In genomic region chr4:89136356-89136755, GRCm38 (mm10) we compare ENCODE assay signal across 9 mouse cellular contexts. TPM values are rescaled to one million over a fixed set of nuclear protein-coding genes. Genes with fewer than 3 reads are reported as not detected.
DNase-seq lines count a peak whose midpoint lies in the region; ATAC-seq and TF ChIP-seq lines count a peak whose summit lies in the region.
"Had no signal": no experiment of that assay in that cellular context is flagged by ENCODE, and none has a peak within 500 bp of the region (broad histone marks: within the 10 kb centered on the region; RNA-seq: fewer than 3 reads in every experiment).

No protein-coding gene starts in this region.

- peak overlapping the region; percentile 92 for H3K9ac ChIP-seq in heart, embryonic 14.5 days (ENCODE audit: low read length)
- H3K9ac ChIP-seq in intestine, postnatal 0 days (ENCODE audit: low read depth, low read length): no peak overlapping the region
- peak overlapping the region; percentile 79 for H3K9ac ChIP-seq in midbrain, embryonic 16.5 days (ENCODE audit: low read depth, low read length)

- H3K27me3 ChIP-seq in heart, embryonic 14.5 days (ENCODE audit: control insufficient read depth, insufficient read depth, low read length): no peaks in the 10 kb centered on the region
- no peaks in the 10 kb centered on the region for H3K27me3 ChIP-seq in forebrain, embryonic 10.5 days (ENCODE audit: poor library complexity, severe bottlenecking)
- H3K27me3 ChIP-seq in intestine, postnatal 0 days (replicated peaks; ENCODE audit: control insufficient read depth, insufficient read depth, low read length): no peaks in the 10 kb centered on the region
- H3K27me3 ChIP-seq in midbrain, embryonic 16.5 days (ENCODE audit: control insufficient read depth, insufficient read depth, low read depth, low read length): no peaks in the 10 kb centered on the region

- H3K4me1 ChIP-seq in heart, embryonic 14.5 days (ENCODE audit: control insufficient read depth in 2 of 2, insufficient read depth in 2 of 2, low read length in 2 of 2): peaks cover 11 to 38% of the 10 kb centered on the region in 2 experiments
- peaks cover 42% of the 10 kb centered on the region for H3K4me1 ChIP-seq in forebrain, embryonic 10.5 days
- H3K4me1 ChIP-seq in intestine, postnatal 0 days (replicated peaks; ENCODE audit: control insufficient read depth, insufficient read depth, low read length): no peaks in the 10 kb centered on the region
- H3K4me1 ChIP-seq in midbrain, embryonic 16.5 days (ENCODE audit: control insufficient read depth, insufficient read depth, low read length): peaks cover 13% of the 10 kb centered on the region

- no peak for ATAC-seq in heart, embryonic 14.5 days (ENCODE audit: insufficient number of reproducible peaks, insufficient read depth, low FRiP score, low read depth)
- ATAC-seq in intestine, postnatal 0 days: no peak
- ATAC-seq in midbrain, embryonic 16.5 days: no peak

- H3K4me2 ChIP-seq in heart, embryonic 14.5 days (ENCODE audit: low read length): peak overlapping the region; percentile 89
- H3K4me2 ChIP-seq in intestine, postnatal 0 days (replicated peaks; ENCODE audit: low read depth): peak overlapping the region; percentile 100
- peak overlapping the region; percentile 96 for H3K4me2 ChIP-seq in midbrain, embryonic 16.5 days (ENCODE audit: low read length)

- no peak for TF ChIP-seq CTCF in intestine, postnatal 0 days (IDR thresholded peaks at IDR 0.05; ENCODE audit: low read depth)

- H3K27ac ChIP-seq in heart, embryonic 14.5 days (replicated peaks in 1 of 2; ENCODE audit: control insufficient read depth in 1 of 2, insufficient read depth in 1 of 2, low read depth in 2 of 2, low read length in 2 of 2): no peak overlapping the region
- peak overlapping the region; percentile 96 for H3K27ac ChIP-seq in forebrain, embryonic 10.5 days
- H3K27ac ChIP-seq in intestine, postnatal 0 days (ENCODE audit: low read depth, low read length): no peak overlapping the region
- H3K27ac ChIP-seq in midbrain, embryonic 16.5 days (ENCODE audit: low read length): no peak overlapping the region

- no peaks in the 10 kb centered on the region for H3K36me3 ChIP-seq in heart, embryonic 14.5 days (ENCODE audit: control insufficient read depth, insufficient read depth, low read length)
- H3K36me3 ChIP-seq in forebrain, embryonic 10.5 days (replicated peaks): peaks cover 21% of the 10 kb centered on the region
- no peaks in the 10 kb centered on the region for H3K36me3 ChIP-seq in intestine, postnatal 0 days (ENCODE audit: control insufficient read depth, insufficient read depth)
- no peaks in the 10 kb centered on the region for H3K36me3 ChIP-seq in midbrain, embryonic 16.5 days (ENCODE audit: control insufficient read depth, insufficient read depth, low read length)

- no peak for DNase-seq in heart, postnatal 10 days
- DNase-seq in forebrain, embryonic 10.5 days (ENCODE audit: extremely low spot score, low spot score): no peak
- DNase-seq in right cerebral cortex, postnatal 36 days (ENCODE audit: low spot score in 2 of 2): no peak
- no peak for DNase-seq in cerebellum, adult 18-20 months
- DNase-seq in testis, postnatal 14 days (ENCODE audit: low spot score): no peak
- DNase-seq: lung, adult 18-20 months had no signal

- H3K9me3 ChIP-seq in heart, embryonic 14.5 days (ENCODE audit: control insufficient read depth, low read length): no peaks in the 10 kb centered on the region
- H3K9me3 ChIP-seq in forebrain, embryonic 10.5 days: no peaks in the 10 kb centered on the region
- H3K9me3 ChIP-seq in intestine, postnatal 0 days (ENCODE audit: control insufficient read depth): no peaks in the 10 kb centered on the region
- H3K9me3 ChIP-seq in midbrain, embryonic 16.5 days (replicated peaks; ENCODE audit: control insufficient read depth, low read length, poor library complexity, severe bottlenecking): no peaks in the 10 kb centered on the region

- H3K4me3 ChIP-seq in heart, embryonic 14.5 days (ENCODE audit: control insufficient read depth in 1 of 2, insufficient read depth in 1 of 2, low read depth in 1 of 2, low read length in 2 of 2): peak overlapping the region in 1 of 2 experiments; percentile 98; a peak in 2 of 4 replicates
- peak overlapping the region; percentile 96 for H3K4me3 ChIP-seq in forebrain, embryonic 10.5 days
- H3K4me3 ChIP-seq in intestine, postnatal 0 days (ENCODE audit: low read depth, low read length): no peak overlapping the region; the same call in 1 of the 2 replicates
- peak overlapping the region; percentile 76 for H3K4me3 ChIP-seq in midbrain, embryonic 16.5 days (ENCODE audit: low read depth, low read length)

- intact Hi-C loops in heart, postnatal 10 days (cut with DNase I): loop anchor here (5.0 kb wide), 1 partner anchor 414 kb away; the partner anchor contains the start of genes Gm26566 and Klhl9

- WGBS in heart, embryonic 14.5 days: 51% methylated on average over 3 of the region's 3 CpGs
- WGBS in forebrain, embryonic 10.5 days: 32% methylated on average over 3 of the region's 3 CpGs
- 39% methylated on average over 3 of the region's 3 CpGs for WGBS in intestine, postnatal 0 days
- 36% methylated on average over 3 of the region's 3 CpGs for WGBS in midbrain, embryonic 16.5 days

RNA-seq across cellular contexts. Expression of gene Mtap, which starts 0.6 kb away (rescaled TPM):
- polyA plus RNA-seq in heart, embryonic 14.5 days (2014; fragmentation: Nextera tagmentation; extraction: Ambion mirVana): 58.5 and 58.7 TPM in 2 replicates
- total RNA-seq in heart, postnatal 10 days (2021): 10 to 100 TPM; 21.5 to 25.2 TPM
- 138 and 147 TPM in 2 replicates for polyA plus RNA-seq in forebrain, embryonic 10.5 days (2016; fragmentation: Nextera tagmentation; extraction: Ambion mirVana)
- polyA plus RNA-seq in intestine, postnatal 0 days (2015; fragmentation: Nextera tagmentation; extraction: Ambion mirVana): 12.5 and 13.2 TPM in 2 replicates
- 16.6 and 18.5 TPM in 2 replicates for polyA plus RNA-seq in midbrain, embryonic 16.5 days (2015; fragmentation: Nextera tagmentation; extraction: Ambion mirVana)
